Mouse (Mus musculus) right cerebral cortex, adult 18-20 months (tissue): ENCODE measurements around the gene Gm20388.

ENCODE experiments used
- DNase-seq: peaks from one replicate; pipeline ENCODE4 v3.0.0; 2022; ENCODE audit warnings: mixed read lengths

Gene Gm20388

GRCm38 (mm10) chr8:121365150-121365549 lies 1454.5 kb downstream of the Gm20388 start:
- no peak for DNase-seq

- no peak for DNase-seq
Measured at GRCm38 (mm10) chr8:121366655-121367054, 1456.0 kb downstream of the Gm20388 start.

DNA sequence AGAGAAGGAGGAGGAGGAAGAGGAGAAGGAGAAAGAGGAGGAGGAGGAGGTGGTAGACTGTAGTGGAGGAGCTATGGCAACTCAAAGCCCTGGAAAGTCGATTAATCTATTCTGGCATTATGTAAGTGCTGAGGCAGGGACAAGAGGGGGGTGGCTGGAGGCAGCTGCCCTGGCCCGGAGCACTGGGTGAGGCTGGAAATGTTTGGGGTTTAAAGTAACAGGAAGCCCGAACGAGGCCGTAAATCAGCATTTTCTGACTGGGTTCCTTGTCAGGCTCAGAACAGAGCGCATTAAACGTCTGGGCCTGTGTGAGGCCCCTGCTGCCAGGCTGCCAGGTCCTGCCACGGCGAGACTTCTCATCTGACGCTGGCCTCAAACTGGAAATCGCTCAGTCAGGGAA lies 1458.2 kb downstream of the Gm20388 start:
- DNase-seq = peak; percentile 8

GRCm38 (mm10) chr8:121369378-121369777 lies 1458.7 kb downstream of the Gm20388 start:
- peak; percentile 43 for DNase-seq

- DNase-seq = no peak
Measured at GRCm38 (mm10) chr8:121371287-121371686, 1460.6 kb downstream of the Gm20388 start.

- peak; percentile 79 for DNase-seq
Measured at GRCm38 (mm10) chr8:121371911-121372638, 1461.4 kb downstream of the Gm20388 start.

DNA sequence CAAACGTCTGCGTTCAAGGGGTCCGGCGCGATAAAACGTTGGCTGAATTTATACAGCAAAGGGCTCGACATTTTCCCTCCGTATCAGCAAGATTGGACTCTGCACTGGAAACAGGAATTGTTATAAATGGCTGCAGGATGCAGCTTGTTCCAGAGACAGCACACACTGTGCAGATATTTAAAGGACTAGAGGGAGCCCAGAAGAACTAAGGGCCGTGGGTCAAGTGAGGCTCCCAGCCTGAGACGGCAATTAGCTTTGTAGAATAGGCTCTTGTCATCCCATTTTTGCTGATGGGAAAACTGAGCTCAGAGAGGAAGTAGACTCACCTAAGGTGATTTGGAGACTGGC lies 1462.0 kb downstream of the Gm20388 start:
- no peak for DNase-seq

- DNase-seq = no peak
Measured at GRCm38 (mm10) chr8:121374284-121374683, 1463.6 kb downstream of the Gm20388 start.

GRCm38 (mm10) chr8:121374777-121375176 lies 1464.1 kb downstream of the Gm20388 start:
- DNase-seq = no peak

GRCm38 (mm10) chr8:121376116-121376950 lies 1465.7 kb downstream of the Gm20388 start:
- peak; percentile 55 for DNase-seq

DNA sequence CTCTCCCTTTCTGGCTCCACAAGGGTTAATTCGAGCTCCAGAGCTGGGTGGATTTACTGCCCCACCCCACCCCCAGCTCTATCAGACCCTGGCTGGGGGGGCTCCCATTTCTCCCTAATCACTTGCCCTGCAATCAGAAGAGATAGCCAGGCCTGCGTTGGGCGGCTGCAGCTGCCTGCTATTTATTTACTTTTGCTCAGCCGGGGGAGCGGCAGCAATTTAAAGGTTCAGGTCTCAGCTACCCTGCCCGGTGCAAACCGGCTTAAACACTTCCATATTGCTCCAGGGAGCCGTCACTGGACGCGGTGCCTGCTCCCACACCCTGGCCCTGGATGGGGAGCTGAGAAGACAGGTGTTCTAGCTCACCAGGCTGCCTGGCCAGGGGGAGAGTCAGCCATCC lies 1467.0 kb downstream of the Gm20388 start:
- DNase-seq = no peak

DNA sequence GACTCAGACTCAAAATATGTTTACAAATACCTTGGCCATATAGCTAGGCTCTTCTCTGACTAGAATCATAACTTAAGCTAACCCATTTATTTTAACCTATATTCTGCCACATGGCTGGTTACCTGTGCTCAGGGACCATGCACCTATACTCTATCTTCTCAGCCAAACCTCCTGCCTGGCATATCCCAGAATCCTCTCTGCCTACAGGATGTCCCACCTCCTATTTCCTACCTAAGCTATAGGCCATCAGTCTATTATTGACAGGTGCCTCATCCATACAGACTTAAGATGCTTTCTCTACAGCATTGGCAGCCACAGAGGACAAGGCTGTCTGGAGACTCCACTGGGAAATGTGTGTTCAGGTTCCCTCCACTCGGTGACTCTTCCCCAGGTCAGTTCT lies 1468.7 kb downstream of the Gm20388 start:
- DNase-seq = no peak

GRCm38 (mm10) chr8:121382583-121383241 lies 1472.1 kb downstream of the Gm20388 start:
- no peak for DNase-seq

GRCm38 (mm10) chr8:121385540-121385939 lies 1474.9 kb downstream of the Gm20388 start:
- no peak for DNase-seq

- no peak for DNase-seq
Measured at GRCm38 (mm10) chr8:121390608-121391007, 1480.0 kb downstream of the Gm20388 start.

- no peak for DNase-seq
Measured at GRCm38 (mm10) chr8:121391254-121391653, 1480.6 kb downstream of the Gm20388 start.

GRCm38 (mm10) chr8:121391771-121392170 lies 1481.1 kb downstream of the Gm20388 start:
- DNase-seq = no peak

GRCm38 (mm10) chr8:121392482-121392881 lies 1481.8 kb downstream of the Gm20388 start:
- no peak for DNase-seq

DNA sequence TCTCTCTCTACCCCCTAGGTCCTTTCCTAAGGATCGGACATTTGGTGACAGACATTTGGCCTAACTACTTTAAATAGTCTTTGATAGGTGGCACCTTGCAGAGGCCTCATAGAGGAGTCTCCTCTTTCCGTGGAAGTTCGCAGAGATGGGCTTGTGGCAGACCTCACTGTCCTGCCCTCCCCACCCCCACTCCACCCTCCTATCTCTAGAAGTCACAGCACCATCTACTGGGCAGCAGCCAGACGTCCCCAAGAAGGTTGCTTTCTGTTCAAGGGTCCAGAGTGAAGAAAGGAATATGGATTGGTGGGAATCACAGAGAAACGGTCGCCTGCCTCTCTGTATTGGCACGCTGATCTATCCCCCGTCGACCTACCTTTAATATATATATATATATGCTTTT lies 1482.5 kb downstream of the Gm20388 start:
- peak; percentile 28 for DNase-seq

DNA sequence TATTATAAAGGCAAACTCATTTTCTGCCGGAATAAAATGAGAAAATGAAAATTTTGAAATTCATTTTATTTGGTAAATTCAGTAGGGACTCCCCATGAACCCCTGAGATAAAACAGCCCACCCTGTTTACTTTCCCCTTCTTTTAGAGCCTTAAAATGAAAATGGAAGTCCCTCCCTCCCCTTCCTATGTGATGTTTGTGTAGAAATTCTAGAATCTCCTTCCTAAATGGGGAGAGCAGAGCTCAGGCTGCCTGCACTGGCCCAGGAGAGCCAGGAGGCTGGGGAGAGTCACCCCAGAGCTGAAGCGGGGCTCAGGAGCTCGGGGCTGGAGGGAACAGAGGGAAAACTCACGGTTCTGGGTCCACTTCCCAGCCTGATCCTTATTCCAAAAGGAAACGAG lies 1484.0 kb downstream of the Gm20388 start:
- no peak for DNase-seq

DNA sequence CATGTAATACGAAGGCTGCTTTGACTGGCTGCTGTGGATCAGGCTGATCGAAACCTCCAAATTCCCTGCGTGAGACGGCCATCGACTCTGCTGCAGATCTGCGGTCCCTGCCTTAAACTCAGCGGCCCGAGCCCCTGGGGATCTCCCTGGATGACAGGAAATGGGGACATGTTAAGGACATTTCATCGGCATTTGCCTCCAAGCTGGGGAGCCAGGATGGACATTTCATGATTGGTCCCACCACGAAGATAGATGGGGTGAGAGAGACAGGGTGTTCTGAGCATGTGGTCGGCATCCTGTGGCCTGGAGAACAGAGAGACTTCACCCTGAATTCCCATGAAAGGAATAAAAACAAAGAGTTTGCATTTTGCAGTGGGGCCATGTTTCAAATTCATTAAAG lies 1484.7 kb downstream of the Gm20388 start:
- DNase-seq = no peak

DNA sequence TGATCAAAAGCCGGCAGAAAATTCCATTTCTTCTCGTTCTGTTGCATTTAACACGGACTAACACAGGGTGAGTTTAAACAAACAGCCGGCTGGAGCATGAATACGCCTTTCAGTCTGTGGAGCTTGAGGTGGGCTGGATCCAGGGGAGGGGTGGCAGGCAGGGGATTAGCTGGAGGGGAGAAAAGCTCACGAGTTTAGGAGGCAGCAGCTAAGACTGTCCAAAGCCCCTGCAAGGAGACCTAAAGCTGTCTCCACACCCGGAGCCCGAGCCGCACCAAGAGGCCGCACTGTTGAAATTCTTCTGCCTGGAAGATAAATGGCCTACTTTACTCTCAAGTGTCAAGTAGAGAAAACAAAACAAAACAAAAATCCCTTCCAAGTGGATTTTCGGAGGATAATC lies 1485.5 kb downstream of the Gm20388 start:
- DNase-seq = no peak

GRCm38 (mm10) chr8:121397201-121397698 lies 1486.6 kb downstream of the Gm20388 start:
- DNase-seq = no peak

GRCm38 (mm10) chr8:121398081-121398480 lies 1487.4 kb downstream of the Gm20388 start:
- no peak for DNase-seq
